Mouse (Mus musculus): ENCODE results near the gene Macrod2.

- no peak for TF ChIP-seq CTCF (IDR thresholded peaks at IDR 0.05; ENCODE audit: control insufficient read depth, insufficient read depth, insufficient read length)
- no peak for TF ChIP-seq MAX (IDR thresholded peaks at IDR 0.05)
Observed at GRCm38 (mm10) chr2:141955197-141955596, 1560.1 kb downstream of the Macrod2 start.

Data from C2C12 (cell line).